Mouse (Mus musculus): ENCODE measurements around the gene Ptpn5.

DNA sequence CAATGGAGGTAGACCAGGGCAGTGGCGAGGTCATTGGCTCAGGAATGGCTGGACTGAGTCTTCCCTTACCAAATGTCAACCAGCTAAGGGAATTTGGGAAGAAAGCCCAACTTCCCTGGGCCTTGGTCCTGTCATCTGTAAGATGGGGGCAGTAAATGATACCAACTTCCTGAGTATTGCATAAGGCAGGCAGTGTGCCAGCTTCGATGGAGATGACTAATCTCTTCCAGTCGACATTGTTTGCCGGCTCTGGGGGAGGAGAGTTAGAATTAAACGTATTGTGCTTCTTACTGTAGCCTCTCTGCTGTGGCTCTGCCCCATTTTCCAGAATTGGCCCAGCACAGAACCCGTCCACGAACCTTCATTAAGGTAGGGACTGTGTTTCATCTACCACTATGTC is 23.0 kb downstream of the Ptpn5 start:
- TF ChIP-seq CTCF (IDR thresholded peaks at IDR 0.05; ENCODE audit: control insufficient read depth, insufficient read depth, insufficient replicate concordance, low read depth, low read length) (no peak), POLR2A (IDR thresholded peaks at IDR 0.05; ENCODE audit: control insufficient read depth, low read depth, low read length) (no peak)

Data from testis, adult 2 months (tissue).